Mouse (Mus musculus) liver, postnatal 0 days (tissue): ENCODE measurements at regions not wholly inside any gene's neighbourhood (a gene's known extent, or its start where the extent isn't known, plus 50 kb on each side); places are given as distances from the start of the nearest gene placed in this dataset.

Experiments used
- CTCF ChIP-seq: sonication (generic); IDR thresholded peaks from 2 replicates; pipeline ENCODE4 v1.5.1; 2016; ENCODE audit warnings: antibody characterized with exemption, low read depth
- EP300 ChIP-seq: IDR thresholded peaks from 2 replicates; pipeline ENCODE4 v1.6.1; 2016; ENCODE audit warnings: antibody characterized with exemption, low read depth, mild to moderate bottlenecking

- TF ChIP-seq CTCF (no peak), EP300 (no peak)
These were observed 408.9 kb downstream of the H2al1j start for GRCm38 (mm10) chrX:11736481-11736880.
